Mouse (Mus musculus) hindbrain, embryonic 10.5 days (tissue): ENCODE measurements around the gene B4galt3. TPM values are rescaled to one million over a fixed set of nuclear protein-coding genes. Genes with fewer than 3 reads are reported as not detected.

Experiments used
- DNase-seq: peaks from one replicate; pipeline ENCODE4 v3.0.0-alpha.2; 2017; ENCODE audit warnings: low spot score
- H3K27ac ChIP-seq: fragments of 300-500 bp; sonication (generic); 2 replicates; pipeline ENCODE4 v1.5.1; 2016; ENCODE audit warnings: mild to moderate bottlenecking, moderate library complexity
- H3K27me3 ChIP-seq: fragments of 300-500 bp; sonication (generic); 2 replicates; pipeline ENCODE4 v1.6.1; 2016; ENCODE audit warnings: mild to moderate bottlenecking; ENCODE audit not compliant: poor library complexity, insufficient read depth, severe bottlenecking
- H3K36me3 ChIP-seq: fragments of 300-500 bp; sonication (generic); 2 replicates; pipeline ENCODE4 v1.6.1; 2016; ENCODE audit warnings: mild to moderate bottlenecking, moderate library complexity
- H3K4me1 ChIP-seq: fragments of 300-500 bp; sonication (generic); replicated peaks from 2 replicates; pipeline ENCODE4 v1.6.1; 2016; ENCODE audit warnings: mild to moderate bottlenecking
- H3K4me3 ChIP-seq: fragments of 300-500 bp; sonication (generic); 2 replicates; pipeline ENCODE4 v1.5.1; 2016; ENCODE audit warnings: mild to moderate bottlenecking, moderate library complexity
- H3K9me3 ChIP-seq: fragments of 300-500 bp; sonication (generic); 2 replicates; pipeline ENCODE4 v1.6.1; 2016; ENCODE audit warnings: mild to moderate bottlenecking, moderate library complexity
- WGBS: fragments of 180-500 bp; shearing (Covaris S2); methylation state at CpG from one replicate; pipeline ENCODE4 v1.1.7; 2016; 5-methylcytosine and 5-hydroxymethylcytosine counted together
- polyA plus RNA-seq: library from polyadenylated mRNA; unstranded; fragments of >200 nt; fragmentation: Nextera tagmentation; extraction: Ambion mirVana; gene quantifications from 2 replicates; pipeline ENCODE4 v1.2.1, GENCODE M21; 2016

The B4galt3 gene
- polyA plus RNA-seq, 1 experiment from 2014 or later, result 80.9 TPM

GRCm38 (mm10) chr1:171275144-171275734 is 5.1 kb downstream of the B4galt3 start:
- Histone ChIP-seq H3K9me3 (no peaks in the 10 kb centered on the region), H3K36me3 (peaks cover 78% of the 10 kb centered on the region), H3K27me3 (no peaks in the 10 kb centered on the region), H3K4me3 (no peak overlapping the region), H3K4me1 (peaks cover 23% of the 10 kb centered on the region), H3K27ac (no peak overlapping the region)
- 87% methylated on average over 11 of the region's 11 CpGs for WGBS
- DNase-seq, result no peak

- WGBS, result 96% methylated on average over 14 of the region's 14 CpGs
- H3K9me3 ChIP-seq, result no peaks in the 10 kb centered on the region
- peaks cover 78% of the 10 kb centered on the region for H3K36me3 ChIP-seq
- no peak overlapping the region for H3K4me3 ChIP-seq
- DNase-seq, result no peak
- H3K4me1 ChIP-seq, result peaks cover 18% of the 10 kb centered on the region
- no peaks in the 10 kb centered on the region for H3K27me3 ChIP-seq
- H3K27ac ChIP-seq, result no peak overlapping the region
These were observed 6.1 kb downstream of the B4galt3 start for GRCm38 (mm10) chr1:171276110-171276748.

DNA sequence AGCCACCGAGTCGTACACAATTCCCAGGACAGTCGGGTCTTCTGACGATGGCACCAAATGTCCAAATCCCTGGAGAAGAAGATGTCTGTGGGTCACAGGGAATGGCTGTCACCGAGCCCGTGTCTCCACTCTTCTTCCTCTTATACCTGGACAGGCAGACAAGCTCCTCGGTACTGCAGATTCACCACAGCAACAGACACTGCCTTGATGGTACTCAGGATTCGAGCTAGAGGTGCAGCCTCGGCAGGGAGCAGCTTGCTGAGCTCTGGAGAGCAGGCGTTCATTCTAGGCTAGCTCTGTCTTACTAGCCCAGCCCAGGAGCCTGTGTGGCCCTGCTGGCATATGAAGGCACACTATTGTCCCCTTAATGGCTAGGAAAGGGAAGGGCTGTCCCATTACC is 7.6 kb downstream of the B4galt3 start:
- Histone ChIP-seq H3K36me3 (peaks cover 73% of the 10 kb centered on the region), H3K9me3 (no peaks in the 10 kb centered on the region), H3K27me3 (no peaks in the 10 kb centered on the region), H3K27ac (no peak overlapping the region), H3K4me3 (no peak overlapping the region), H3K4me1 (peaks cover 24% of the 10 kb centered on the region)
- DNase-seq, result no peak
- WGBS, result 87% methylated on average over 10 of the region's 10 CpGs

GRCm38 (mm10) chr1:171278436-171278835 is 8.3 kb downstream of the B4galt3 start:
- no peak for DNase-seq
- 94% methylated on average over 8 of the region's 8 CpGs for WGBS
- H3K9me3 ChIP-seq, result no peaks in the 10 kb centered on the region
- H3K4me1 ChIP-seq, result peaks cover 24% of the 10 kb centered on the region
- no peak overlapping the region for H3K27ac ChIP-seq
- H3K4me3 ChIP-seq, result no peak overlapping the region
- peaks cover 73% of the 10 kb centered on the region for H3K36me3 ChIP-seq
- H3K27me3 ChIP-seq, result no peaks in the 10 kb centered on the region

- Histone ChIP-seq H3K27me3 (no peaks in the 10 kb centered on the region), H3K27ac (no peak overlapping the region), H3K36me3 (peaks cover 73% of the 10 kb centered on the region), H3K4me1 (peaks cover 24% of the 10 kb centered on the region), H3K4me3 (peak overlapping the region; percentile 78), H3K9me3 (no peaks in the 10 kb centered on the region)
- DNase-seq, result no peak
- 88% methylated on average over 14 of the region's 14 CpGs for WGBS
These were observed 9.0 kb downstream of the B4galt3 start for GRCm38 (mm10) chr1:171279012-171279705.

GRCm38 (mm10) chr1:171279721-171280120 is 9.6 kb downstream of the B4galt3 start:
- 63% methylated on average over 5 of the region's 5 CpGs for WGBS
- Histone ChIP-seq H3K9me3 (no peaks in the 10 kb centered on the region), H3K4me3 (peak overlapping the region; percentile 78), H3K36me3 (peaks cover 73% of the 10 kb centered on the region), H3K27me3 (no peaks in the 10 kb centered on the region), H3K4me1 (peaks cover 24% of the 10 kb centered on the region), H3K27ac (no peak overlapping the region; the same call in 1 of the 2 replicates)
- no peak for DNase-seq

GRCm38 (mm10) chr1:171280250-171280915 is 10.3 kb downstream of the B4galt3 start:
- peaks cover 28% of the 10 kb centered on the region for H3K4me1 ChIP-seq
- H3K4me3 ChIP-seq, result peak overlapping the region; percentile 78
- WGBS, result 2% methylated on average over 25 of the region's 25 CpGs
- DNase-seq, result peak; percentile 5
- H3K27ac ChIP-seq, result peak overlapping the region; percentile 84
- H3K36me3 ChIP-seq, result peaks cover 73% of the 10 kb centered on the region
- H3K27me3 ChIP-seq, result no peaks in the 10 kb centered on the region
- no peaks in the 10 kb centered on the region for H3K9me3 ChIP-seq

GRCm38 (mm10) chr1:171280916-171281527 is 10.9 kb downstream of the B4galt3 start, which contains the start of gene Ppox:
Ppox (minus strand) TSS chr1:171281186.
- WGBS, result under 1% methylated on average over 26 of the region's 26 CpGs
- H3K4me3 ChIP-seq, result peak within 1 kb of the TSS; percentile 78
- H3K36me3 ChIP-seq, result peaks cover 73% of the 10 kb centered on the region

DNA sequence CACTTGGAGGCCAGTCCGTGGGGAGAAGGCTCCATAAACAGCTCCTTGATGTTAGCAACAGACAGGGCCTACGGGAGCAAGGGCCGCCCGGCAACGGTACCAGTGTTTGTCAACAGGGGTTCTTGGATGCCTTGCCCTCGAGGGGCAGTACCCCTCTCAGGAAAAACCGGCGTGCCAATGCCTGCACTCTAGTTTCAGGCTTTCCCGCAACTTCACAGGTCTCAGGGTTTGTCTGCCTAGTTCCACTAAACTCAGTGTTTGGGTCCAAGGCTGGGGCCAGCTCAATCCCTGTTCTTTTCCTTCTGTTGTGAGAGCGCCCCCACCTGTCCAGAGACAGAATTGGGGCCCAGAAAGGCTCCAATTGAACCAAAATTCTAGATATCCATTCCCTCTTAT is 11.4 kb downstream of the B4galt3 start:
- no peaks in the 10 kb centered on the region for H3K9me3 ChIP-seq
- no peaks in the 10 kb centered on the region for H3K27me3 ChIP-seq
- peaks cover 38% of the 10 kb centered on the region for H3K4me1 ChIP-seq
- WGBS, result 0% methylated on average over 10 of the region's 10 CpGs
- H3K4me3 ChIP-seq, result peak overlapping the region; percentile 78
- peak overlapping the region; percentile 87 for H3K27ac ChIP-seq
- DNase-seq, result peak; percentile 80
- H3K36me3 ChIP-seq, result peaks cover 73% of the 10 kb centered on the region

More at GRCm38 (mm10) chr1:171280916-171281527, 10.9 kb downstream of the B4galt3 start, which contains the start of gene Ppox:
- H3K9me3 ChIP-seq, result no peaks in the 10 kb centered on the region
- peaks cover 33% of the 10 kb centered on the region for H3K4me1 ChIP-seq
- H3K27me3 ChIP-seq, result no peaks in the 10 kb centered on the region
- DNase-seq, result peak; percentile 92
- H3K27ac ChIP-seq, result peak within 1 kb of the TSS; percentile 87

DNA sequence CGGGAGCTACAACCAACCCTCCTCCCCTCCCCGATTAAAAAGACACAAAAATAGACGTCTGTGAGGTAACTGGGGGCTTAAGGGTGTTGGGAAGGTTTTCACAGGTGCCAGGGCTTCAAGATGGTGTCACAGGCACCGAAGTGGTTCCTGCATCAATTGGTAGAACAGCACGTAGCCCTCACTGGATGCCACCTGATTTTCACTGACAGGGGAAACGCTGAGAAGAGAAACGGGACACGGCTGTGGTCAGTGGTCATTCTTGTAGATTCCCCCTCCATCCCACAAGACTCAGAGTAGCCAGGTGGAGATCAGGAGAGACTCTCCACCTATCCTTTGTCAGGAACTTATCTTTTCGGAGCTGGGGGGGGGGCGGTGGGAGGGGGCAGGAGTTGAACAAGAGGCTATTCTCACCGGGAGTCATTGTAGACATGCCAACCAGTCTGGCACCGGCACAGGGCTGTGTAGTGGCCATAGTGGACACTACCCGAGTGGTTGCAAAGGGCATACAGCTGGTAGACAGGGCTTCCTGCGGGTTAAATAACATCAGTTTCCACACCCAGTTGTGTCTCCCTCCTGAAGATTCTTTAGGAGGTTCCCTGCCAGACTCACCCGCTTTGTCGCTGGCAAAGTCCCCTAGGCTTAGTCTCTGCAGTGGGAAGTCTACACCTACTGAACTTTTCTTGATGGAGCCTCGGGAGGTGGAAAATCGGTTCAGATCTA is 12.1 kb downstream of the B4galt3 start:
- H3K4me1 ChIP-seq, result peaks cover 46% of the 10 kb centered on the region
- H3K4me3 ChIP-seq, result peak overlapping the region; percentile 78
- H3K36me3 ChIP-seq, result peaks cover 68% of the 10 kb centered on the region
- WGBS, result 81% methylated on average over 18 of the region's 18 CpGs
- H3K27me3 ChIP-seq, result no peaks in the 10 kb centered on the region
- DNase-seq, result no peak
- H3K27ac ChIP-seq, result peak overlapping the region; percentile 87
- no peaks in the 10 kb centered on the region for H3K9me3 ChIP-seq

- no peaks in the 10 kb centered on the region for H3K27me3 ChIP-seq
- no peak for DNase-seq
- no peaks in the 10 kb centered on the region for H3K9me3 ChIP-seq
- WGBS, result 93% methylated on average over 18 of the region's 18 CpGs
- H3K4me1 ChIP-seq, result peaks cover 56% of the 10 kb centered on the region
- H3K4me3 ChIP-seq, result no peak overlapping the region
- no peak overlapping the region for H3K27ac ChIP-seq
- peaks cover 65% of the 10 kb centered on the region for H3K36me3 ChIP-seq
These were observed 13.3 kb downstream of the B4galt3 start for GRCm38 (mm10) chr1:171283188-171284160.
